Mouse (Mus musculus) ES-Bruce4 (cell line): ENCODE measurements around the gene Tnip2.

Experiments
- CTCF ChIP-seq: IDR thresholded peaks from one replicate; pipeline ENCODE4 v1.8.1; 2011; ENCODE audit warnings: low read depth, low read length
- EP300 ChIP-seq: IDR thresholded peaks from 2 replicates; pipeline ENCODE4 v1.6.1; 2011; ENCODE audit warnings: low read depth, low read length; ENCODE audit not compliant: insufficient read depth
- POLR2A ChIP-seq: IDR thresholded peaks from one replicate; pipeline ENCODE4 v1.8.1; 2011; ENCODE audit warnings: low read length; ENCODE audit not compliant: insufficient read depth

DNA sequence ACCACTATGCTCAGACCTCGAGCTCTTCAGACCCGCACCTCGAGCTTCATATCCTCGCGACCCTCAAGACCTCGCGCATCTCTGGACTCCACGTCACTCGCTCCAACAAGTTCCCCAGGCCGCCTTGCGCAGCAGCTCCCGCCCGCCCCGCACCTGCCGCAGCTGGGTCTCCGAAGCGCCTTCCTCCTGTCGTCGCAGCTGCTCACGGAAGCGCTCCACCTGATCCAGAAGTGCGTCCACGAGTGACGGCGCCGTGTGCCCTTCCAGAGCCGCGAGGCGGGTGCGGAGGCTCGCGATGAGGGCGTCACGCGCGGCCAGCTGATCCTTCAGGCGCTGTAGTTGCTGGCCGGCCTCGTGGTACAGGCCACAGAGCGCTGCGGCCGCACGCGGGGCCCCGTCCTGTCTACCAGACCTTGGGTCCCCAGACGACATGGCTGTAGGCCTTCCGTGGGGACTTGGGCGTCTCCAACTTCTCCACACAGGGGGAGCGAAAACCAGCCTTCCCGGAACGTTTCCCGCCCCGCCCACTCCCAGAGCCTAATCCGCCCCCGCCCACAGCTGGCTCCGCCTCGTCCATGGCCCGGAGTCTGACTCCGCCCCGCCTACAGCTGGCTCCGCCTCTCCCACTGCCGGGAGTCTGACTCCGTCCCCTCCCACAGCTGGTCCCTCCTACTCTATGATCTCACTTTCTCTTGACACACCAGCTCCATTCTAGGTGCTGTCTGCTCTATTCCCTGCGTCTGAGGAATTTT is at the start of gene Tnip2:
- TF ChIP-seq CTCF = no peak
- TF ChIP-seq POLR2A = no peak
- TF ChIP-seq EP300 = no peak
